Mouse (Mus musculus) erythroblast, embryonic 14.5 days (primary cell): Measurements from ENCODE around the gene Tenm3.

Source experiments
- GATA1 ChIP-seq: IDR thresholded peaks from 2 replicates; pipeline ENCODE4 v1.6.1; 2012; ENCODE audit warnings: low read length, inconsistent platforms, mixed read lengths
- TAL1 ChIP-seq: IDR thresholded peaks from 3 replicates; pipeline ENCODE4 v1.6.1; 2012; ENCODE audit warnings: low read length, inconsistent platforms, mixed read lengths

DNA sequence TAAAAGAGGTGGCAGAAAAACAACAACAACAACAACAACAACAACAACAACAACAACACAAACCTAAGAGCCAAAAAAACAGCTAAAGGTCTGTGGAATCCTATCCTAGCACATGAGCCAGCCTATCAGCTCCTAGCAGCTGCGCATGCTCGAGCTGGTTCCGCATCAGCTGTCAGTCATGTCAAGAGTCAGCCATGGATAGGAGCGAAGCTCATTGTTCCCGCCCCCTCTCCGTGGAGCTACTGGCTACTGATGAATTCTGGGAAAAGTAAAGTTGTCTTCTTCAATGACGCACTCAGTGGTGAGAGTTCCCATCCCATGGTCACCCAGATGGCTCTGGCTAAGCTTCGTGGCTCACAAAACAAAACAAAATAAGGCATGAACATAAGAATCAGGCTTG lies 432.8 kb downstream of the Tenm3 start:
- TF ChIP-seq GATA1 (no peak), TAL1 (no peak)
